Mouse (Mus musculus) lung, embryonic 14.5 days (tissue): ENCODE measurements around the gene Nsun2. TPM values are rescaled to one million over a fixed set of nuclear protein-coding genes. Genes with fewer than 3 reads are reported as not detected.

Experiments
- ATAC-seq: fragments of 200-750 bp; cut with Nextera tagmentation; 2 replicates; pipeline ENCODE4 v1.8.0; 2017; ENCODE audit warnings: mild to moderate bottlenecking, moderate TSS enrichment, moderate library complexity; ENCODE audit not compliant: insufficient read depth
- DNase-seq: peaks from one replicate; pipeline ENCODE4 v3.0.0-alpha.2; 2015
- H3K27ac ChIP-seq: fragments of 300-500 bp; sonication (generic); 2 replicates; pipeline ENCODE4 v1.5.1; 2014; ENCODE audit warnings: low read depth, mild to moderate bottlenecking, moderate library complexity
- H3K27me3 ChIP-seq: fragments of 300-500 bp; sonication (generic); 2 replicates; pipeline ENCODE4 v1.6.1; 2014; ENCODE audit warnings: low read length, control low read depth; ENCODE audit not compliant: insufficient read depth
- H3K36me3 ChIP-seq: fragments of 300-500 bp; sonication (generic); 2 replicates; pipeline ENCODE4 v1.6.1; 2014; ENCODE audit warnings: control low read depth; ENCODE audit not compliant: insufficient read depth
- H3K4me1 ChIP-seq: fragments of 300-500 bp; sonication (generic); 2 replicates; pipeline ENCODE4 v1.6.1; 2014; ENCODE audit warnings: antibody characterized with exemption, control low read depth; ENCODE audit not compliant: insufficient read depth
- H3K4me2 ChIP-seq: fragments of 300-500 bp; sonication (generic); 2 replicates; pipeline ENCODE4 v1.6.1; 2014; ENCODE audit warnings: mild to moderate bottlenecking
- H3K4me3 ChIP-seq: fragments of 300-500 bp; sonication (generic); 2 replicates; pipeline ENCODE4 v1.5.1; 2014; ENCODE audit warnings: low read depth, low read length
- H3K9ac ChIP-seq: fragments of 300-500 bp; sonication (generic); 2 replicates; pipeline ENCODE4 v1.6.1; 2014
- H3K9me3 ChIP-seq: fragments of 300-500 bp; sonication (generic); 2 replicates; pipeline ENCODE4 v1.6.1; 2016; ENCODE audit warnings: low read depth, low read length, control low read depth
- CTCF ChIP-seq: IDR thresholded peaks from 2 replicates; pipeline ENCODE4 v1.5.1; 2016; ENCODE audit warnings: antibody characterized with exemption, low read depth
- WGBS: fragments of 180-500 bp; shearing (Covaris S2); extraction: QIAGEN DNeasy Blood & Tissue Kit; methylation state at CpG from one replicate; pipeline ENCODE4 v1.1.7; 2014; 5-methylcytosine and 5-hydroxymethylcytosine counted together
- polyA plus RNA-seq: library from polyadenylated mRNA; unstranded; fragments of >200 nt; fragmentation: Nextera tagmentation; extraction: Ambion mirVana; gene quantifications from 2 replicates; pipeline ENCODE4 v1.2.1, GENCODE M21; 2014

Gene Nsun2
- polyA plus RNA-seq, result 130 TPM in 2 replicates

- H3K27me3 ChIP-seq, result no peaks in the 10 kb centered on the region
- no peak for TF ChIP-seq CTCF
- H3K4me2 ChIP-seq, result peak within 1 kb of the TSS; percentile 96
- ATAC-seq, result peak; percentile 25; the same call in 1 of the 2 replicates
- peak; percentile 67 for DNase-seq
- peaks cover 16% of the 10 kb centered on the region for H3K4me1 ChIP-seq
- H3K9me3 ChIP-seq, result no peaks in the 10 kb centered on the region
- peak within 1 kb of the TSS; percentile 95 for H3K4me3 ChIP-seq
- under 1% methylated on average over 127 of the region's 155 CpGs for WGBS
- peaks cover 12% of the 10 kb centered on the region for H3K36me3 ChIP-seq
- H3K9ac ChIP-seq, result peak within 1 kb of the TSS; percentile 87
- H3K27ac ChIP-seq, result peak within 1 kb of the TSS; percentile 87
These were observed at the start of gene Nsun2 for GRCm38 (mm10) chr13:69533405-69534333. TSS of gene Nsun2 (plus strand) at chr13:69533746.

DNA sequence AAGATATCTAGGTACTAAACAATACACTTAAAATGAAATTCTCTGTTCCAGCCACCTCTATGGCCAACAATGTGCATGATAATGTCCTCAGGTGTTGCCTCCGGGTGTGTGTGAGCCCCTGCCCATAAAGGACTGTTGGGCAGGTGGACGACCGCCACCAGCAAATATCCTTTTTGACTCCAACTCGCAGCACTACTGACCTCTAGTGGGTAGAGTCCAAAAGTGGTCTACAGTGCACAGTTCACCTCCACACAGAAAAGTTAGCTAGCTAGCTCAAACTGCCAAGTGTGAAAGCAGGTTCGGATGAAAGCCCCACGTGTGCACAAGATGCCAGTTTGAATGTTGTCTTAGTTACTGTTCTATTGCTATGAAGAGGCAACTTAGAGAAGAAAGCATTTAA, 48.2 kb upstream of the Nsun2 start:
- Histone ChIP-seq H3K4me2 (no peak overlapping the region), H3K9me3 (no peaks in the 10 kb centered on the region), H3K27ac (no peak overlapping the region), H3K4me1 (no peaks in the 10 kb centered on the region), H3K36me3 (no peaks in the 10 kb centered on the region), H3K27me3 (peaks cover 47% of the 10 kb centered on the region), H3K4me3 (no peak overlapping the region), H3K9ac (no peak overlapping the region)
- TF ChIP-seq CTCF, result peak; percentile 66
- ATAC-seq (no peak), DNase-seq (peak; percentile 69)
- WGBS, result 12% methylated on average over 6 of the region's 6 CpGs

DNA sequence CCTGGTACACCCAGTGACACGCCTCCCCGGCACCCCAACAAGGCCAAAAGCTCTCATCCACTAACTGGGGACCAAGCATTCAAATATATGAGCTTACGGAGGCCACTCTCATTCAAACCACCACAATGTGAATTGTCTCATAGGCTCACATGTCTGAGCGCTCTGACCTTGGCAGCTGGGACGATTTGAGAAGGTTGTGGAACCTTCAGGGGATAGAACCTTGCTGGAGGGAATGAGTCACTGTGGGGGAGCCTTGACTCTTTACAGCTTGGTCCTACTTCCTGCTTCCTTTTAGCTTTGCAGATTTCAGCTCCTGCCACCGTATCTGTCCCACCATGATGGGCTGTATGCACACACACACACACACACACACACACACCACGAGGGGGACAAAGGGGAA, 47.7 kb upstream of the Nsun2 start:
- 54% methylated on average over 7 of the region's 7 CpGs for WGBS
- Histone ChIP-seq H3K36me3 (no peaks in the 10 kb centered on the region), H3K4me2 (no peak overlapping the region), H3K9ac (no peak overlapping the region), H3K9me3 (no peaks in the 10 kb centered on the region), H3K27ac (no peak overlapping the region), H3K4me3 (no peak overlapping the region), H3K4me1 (no peaks in the 10 kb centered on the region), H3K27me3 (peaks cover 44% of the 10 kb centered on the region)
- no peak for DNase-seq
- no peak for TF ChIP-seq CTCF
- ATAC-seq, result no peak

DNA sequence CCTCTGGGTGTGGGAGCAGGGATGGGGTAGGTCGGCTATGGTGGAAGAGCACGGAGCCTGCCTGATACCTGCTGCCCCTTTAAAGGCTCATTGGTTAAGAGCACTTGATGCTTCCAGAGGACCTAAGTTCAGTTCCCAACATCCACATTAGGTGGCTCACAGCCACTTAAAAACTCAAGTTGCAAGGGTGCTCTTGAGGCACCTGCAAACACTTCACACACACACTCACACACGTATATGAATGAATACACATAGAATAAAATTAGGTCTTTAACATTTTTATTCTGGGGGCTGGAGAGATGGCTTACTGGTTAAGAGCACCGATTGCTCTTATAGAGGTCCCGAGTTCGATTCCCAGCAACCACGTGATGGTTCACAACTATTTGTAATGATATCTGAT, 46.4 kb upstream of the Nsun2 start:
- WGBS, result 65% methylated on average over 7 of the region's 7 CpGs
- no peaks in the 10 kb centered on the region for H3K36me3 ChIP-seq
- H3K4me1 ChIP-seq, result no peaks in the 10 kb centered on the region
- ATAC-seq (no peak), DNase-seq (no peak)
- H3K9ac ChIP-seq, result no peak overlapping the region
- peaks cover 37% of the 10 kb centered on the region for H3K27me3 ChIP-seq
- no peak overlapping the region for H3K27ac ChIP-seq
- peak overlapping the region; percentile 57; the same call in 1 of the 2 replicates for H3K4me2 ChIP-seq
- H3K9me3 ChIP-seq, result no peaks in the 10 kb centered on the region
- no peak overlapping the region for H3K4me3 ChIP-seq
- peak; percentile 3; the same call in 1 of the 2 replicates for TF ChIP-seq CTCF

GRCm38 (mm10) chr13:69487611-69488275, 45.8 kb upstream of the Nsun2 start:
- no peak for TF ChIP-seq CTCF
- Histone ChIP-seq H3K36me3 (no peaks in the 10 kb centered on the region), H3K27ac (no peak overlapping the region), H3K4me3 (peak overlapping the region; percentile 10), H3K9ac (no peak overlapping the region), H3K27me3 (peaks cover 34% of the 10 kb centered on the region), H3K4me2 (peak overlapping the region; percentile 57), H3K9me3 (no peaks in the 10 kb centered on the region), H3K4me1 (no peaks in the 10 kb centered on the region)
- DNase-seq, result no peak
- under 1% methylated on average over 26 of the region's 26 CpGs for WGBS
- no peak for ATAC-seq

DNA sequence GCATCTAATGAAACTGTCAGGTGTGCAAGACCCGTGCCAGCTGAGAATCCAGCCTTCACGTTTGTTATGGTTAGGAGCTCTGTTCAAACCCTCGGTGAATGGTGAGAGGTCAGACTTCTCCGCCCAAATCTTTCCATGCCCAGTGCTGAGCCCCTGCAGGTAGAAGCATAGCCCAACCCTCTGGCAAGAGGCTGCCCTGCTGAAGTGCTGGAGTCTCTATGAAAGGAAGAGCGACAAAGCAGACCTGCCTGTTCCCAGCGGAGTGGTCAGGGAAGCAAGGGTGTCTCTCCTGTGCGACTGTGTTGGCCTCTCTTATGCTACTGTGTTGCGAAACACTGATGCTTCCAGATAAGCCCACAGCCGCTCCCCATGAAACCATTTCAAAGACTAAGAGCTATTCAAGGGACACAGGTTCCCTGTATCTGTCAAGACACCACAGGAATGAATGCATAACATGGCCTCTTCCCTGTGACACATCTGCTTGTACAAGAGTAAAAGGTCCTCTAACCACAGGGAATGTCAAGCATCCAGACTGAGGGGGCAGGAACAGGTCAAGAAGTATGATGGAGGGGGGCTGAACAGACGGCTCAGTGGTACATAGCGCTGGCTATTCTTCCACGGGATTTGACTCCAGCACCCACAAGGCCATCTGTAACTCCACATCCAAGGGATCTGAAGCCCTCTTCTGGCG, 44.8 kb upstream of the Nsun2 start:
- Histone ChIP-seq H3K36me3 (no peaks in the 10 kb centered on the region), H3K4me1 (no peaks in the 10 kb centered on the region), H3K27me3 (peaks cover 24% of the 10 kb centered on the region), H3K4me2 (peak overlapping the region; percentile 7; the same call in 1 of the 2 replicates), H3K9me3 (no peaks in the 10 kb centered on the region), H3K9ac (no peak overlapping the region), H3K4me3 (no peak overlapping the region), H3K27ac (no peak overlapping the region)
- 22% methylated on average over 13 of the region's 13 CpGs for WGBS
- no peak for DNase-seq
- no peak for ATAC-seq
- TF ChIP-seq CTCF, result no peak; the same call in 1 of the 2 replicates

- no peak overlapping the region for H3K9ac ChIP-seq
- peaks cover 16% of the 10 kb centered on the region for H3K27me3 ChIP-seq
- no peak overlapping the region for H3K4me3 ChIP-seq
- no peaks in the 10 kb centered on the region for H3K9me3 ChIP-seq
- H3K4me2 ChIP-seq, result no peak overlapping the region
- no peaks in the 10 kb centered on the region for H3K4me1 ChIP-seq
- WGBS, result 39% methylated on average over 9 of the region's 9 CpGs
- ATAC-seq (peak; percentile 21; the same call in 1 of the 2 replicates), DNase-seq (peak; percentile 45)
- no peak for TF ChIP-seq CTCF
- H3K36me3 ChIP-seq, result no peaks in the 10 kb centered on the region
- no peak overlapping the region for H3K27ac ChIP-seq
These were observed 43.8 kb upstream of the Nsun2 start for GRCm38 (mm10) chr13:69489777-69490176.
